Mouse (Mus musculus) brain, embryonic 18.5 days (tissue): ENCODE data around the gene Gadd45g.

Experiments
- DNase-seq: peaks from one replicate; pipeline ENCODE4 v3.0.0-alpha.2; 2012; ENCODE audit warnings: low read depth, low spot score

The Gadd45g gene

DNA sequence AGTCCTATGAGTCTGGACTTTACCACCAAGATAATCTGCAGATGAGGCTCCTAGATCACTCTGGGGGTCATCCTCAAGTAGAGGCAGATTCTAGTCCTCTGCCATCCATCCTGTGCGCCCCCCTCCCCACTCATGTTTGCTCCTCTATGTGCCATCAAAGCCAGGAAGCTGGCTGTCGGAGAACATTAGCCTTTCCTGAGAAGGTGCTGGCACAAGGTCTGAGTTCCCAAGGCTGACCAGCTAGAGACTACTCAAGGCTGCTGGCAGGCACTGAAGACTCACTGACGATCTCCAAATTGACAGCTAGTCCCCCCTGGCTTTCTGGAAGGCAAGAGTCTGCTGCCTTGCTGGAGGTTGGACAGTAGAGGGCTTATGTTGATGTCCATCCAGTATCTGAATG, 35.7 kb downstream of the Gadd45g start:
- no peak for DNase-seq

GRCm38 (mm10) chr13:51884250-51884649, 37.8 kb downstream of the Gadd45g start:
- no peak for DNase-seq

DNA sequence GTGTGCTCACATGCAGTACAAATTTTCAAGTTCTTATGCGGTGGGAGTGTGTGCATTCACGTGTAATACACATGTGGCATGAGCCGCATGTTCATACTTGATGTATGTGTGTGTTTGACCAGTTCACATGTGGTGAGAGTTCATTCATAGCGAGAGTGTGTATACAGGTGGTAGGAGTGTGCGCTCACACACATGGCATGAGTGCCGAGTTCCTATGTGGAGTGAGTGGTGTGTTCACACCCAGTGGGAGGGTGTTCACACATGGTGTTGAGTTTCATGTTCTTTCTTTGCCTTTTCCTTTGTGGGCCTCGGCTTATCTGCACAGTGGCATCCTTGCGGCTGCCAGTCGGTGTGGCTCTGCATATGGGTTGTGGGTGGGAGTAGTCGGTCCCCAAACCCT, 39.1 kb downstream of the Gadd45g start:
- DNase-seq: no peak

GRCm38 (mm10) chr13:51886085-51886484, 39.6 kb downstream of the Gadd45g start:
- DNase-seq: no peak

GRCm38 (mm10) chr13:51886723-51887122, 40.2 kb downstream of the Gadd45g start:
- no peak for DNase-seq

DNA sequence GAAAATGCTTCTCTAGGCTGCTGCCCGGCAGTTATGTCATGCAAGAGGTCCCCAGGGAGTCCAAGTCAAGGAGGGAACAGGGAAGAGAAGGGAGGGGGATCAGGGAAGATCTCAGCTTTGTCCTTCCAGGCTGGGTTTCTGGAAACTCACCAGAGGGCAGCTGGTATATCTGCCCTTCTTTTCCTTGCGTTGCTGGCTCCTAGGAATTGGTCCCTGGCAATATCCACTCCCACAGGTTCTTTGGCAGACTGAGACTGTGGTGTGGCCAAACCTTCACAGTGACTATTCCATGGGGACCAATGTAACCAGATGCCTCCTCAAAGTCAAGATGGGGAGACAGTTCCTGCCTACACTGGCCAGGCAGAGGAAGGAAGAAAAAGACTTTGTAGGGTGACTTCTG, 41.9 kb downstream of the Gadd45g start:
- DNase-seq: no peak

GRCm38 (mm10) chr13:51891825-51892532, 45.5 kb downstream of the Gadd45g start:
- DNase-seq: no peak

- no peak for DNase-seq
Observed at GRCm38 (mm10) chr13:51897579-51897978, 51.1 kb downstream of the Gadd45g start.
